Mouse (Mus musculus): Measurements from ENCODE around the gene Fmo5. TPM values are rescaled to one million over a fixed set of nuclear protein-coding genes. Genes with fewer than 3 reads are reported as not detected.
A peak's percentile ranks its signal among the peaks of the same experiment; 100 is the strongest.

The Fmo5 gene
- polyA plus RNA-seq, 1 experiment from 2014 or later, result 3.8 TPM

DNA sequence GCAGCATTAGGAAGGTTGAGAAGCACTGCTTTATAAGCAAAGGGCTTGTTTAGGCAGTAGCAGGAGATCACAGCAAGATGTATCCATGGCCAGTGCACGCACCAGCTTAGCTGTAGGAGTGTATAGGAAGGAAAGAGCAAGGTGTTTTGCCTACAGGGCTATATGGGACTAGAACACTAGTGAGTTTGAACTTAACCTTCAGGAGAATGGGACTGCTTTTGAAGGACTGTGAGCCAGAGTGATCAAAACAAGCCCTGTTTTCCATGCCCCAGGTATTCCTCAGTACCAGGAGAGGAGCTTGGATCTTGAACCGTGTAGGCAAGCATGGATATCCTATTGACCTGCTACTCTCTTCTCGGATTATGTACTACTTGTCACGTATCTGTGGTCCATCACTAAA, 12.8 kb downstream of the Fmo5 start:
- ATAC-seq (replicated peaks; ENCODE audit: low FRiP score), result no peak
- no peak overlapping the region for H3K4me3 ChIP-seq (replicated peaks)
- H3K9ac ChIP-seq, result no peak overlapping the region
- no peaks in the 10 kb centered on the region for H3K36me3 ChIP-seq
- WGBS, result 93% methylated on average over 4 of the region's 4 CpGs
- no peaks in the 10 kb centered on the region for H3K9me3 ChIP-seq (replicated peaks)
- H3K4me2 ChIP-seq, result no peak overlapping the region
- no peaks in the 10 kb centered on the region for H3K4me1 ChIP-seq
- H3K27me3 ChIP-seq, result no peaks in the 10 kb centered on the region
- no peak overlapping the region for H3K27ac ChIP-seq

DNA sequence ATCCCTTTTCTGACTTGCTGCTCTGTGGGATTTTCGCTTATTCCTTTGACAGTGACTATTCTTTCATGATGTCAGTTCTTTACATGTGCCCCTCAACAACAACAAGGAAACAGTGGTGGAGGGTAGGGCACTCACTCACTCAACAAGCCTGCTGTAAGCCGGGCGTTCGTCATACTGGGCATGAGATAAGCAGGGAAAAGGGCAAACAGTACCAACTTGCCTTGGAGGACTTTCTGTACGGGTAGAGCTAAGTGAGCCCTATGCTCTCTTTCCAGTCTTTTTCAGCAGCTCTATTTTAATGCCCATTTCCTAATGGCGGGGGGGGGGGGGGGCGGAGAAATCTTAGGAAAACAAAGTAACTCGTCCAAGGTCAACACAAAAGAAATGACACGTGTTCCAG, 13.4 kb downstream of the Fmo5 start:
- Histone ChIP-seq H3K27me3 (no peaks in the 10 kb centered on the region), H3K27ac (no peak overlapping the region), H3K36me3 (no peaks in the 10 kb centered on the region), H3K4me1 (no peaks in the 10 kb centered on the region), H3K9ac (no peak overlapping the region), H3K4me2 (no peak overlapping the region), H3K4me3 (replicated peaks) (no peak overlapping the region), H3K9me3 (replicated peaks) (no peaks in the 10 kb centered on the region)
- no peak for ATAC-seq (replicated peaks; ENCODE audit: low FRiP score)
- WGBS, result 81% methylated on average over 9 of the region's 9 CpGs

DNA sequence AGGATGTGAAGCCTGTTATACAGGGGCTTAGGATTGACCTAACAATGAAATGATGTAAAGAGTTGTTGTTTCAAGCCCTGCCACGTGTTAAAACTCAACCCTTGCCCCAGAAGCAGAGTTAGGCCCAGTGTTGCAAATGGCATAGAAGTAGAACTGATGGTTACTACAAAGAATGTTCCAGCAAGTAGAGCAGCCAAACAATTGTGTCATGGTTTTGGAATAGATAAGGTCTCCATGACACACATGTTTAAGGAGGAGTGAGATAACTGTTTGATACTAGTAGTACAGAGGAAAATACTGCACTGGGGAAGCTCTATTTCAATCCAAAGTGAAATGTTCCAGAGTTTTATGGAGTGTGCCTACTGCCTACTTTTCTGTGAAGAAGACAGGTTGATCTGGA, 19.9 kb downstream of the Fmo5 start:
- WGBS, result 49% methylated on average over 1 of the region's 1 CpGs
- no peaks in the 10 kb centered on the region for H3K36me3 ChIP-seq
- no peak for ATAC-seq (replicated peaks; ENCODE audit: low FRiP score)

DNA sequence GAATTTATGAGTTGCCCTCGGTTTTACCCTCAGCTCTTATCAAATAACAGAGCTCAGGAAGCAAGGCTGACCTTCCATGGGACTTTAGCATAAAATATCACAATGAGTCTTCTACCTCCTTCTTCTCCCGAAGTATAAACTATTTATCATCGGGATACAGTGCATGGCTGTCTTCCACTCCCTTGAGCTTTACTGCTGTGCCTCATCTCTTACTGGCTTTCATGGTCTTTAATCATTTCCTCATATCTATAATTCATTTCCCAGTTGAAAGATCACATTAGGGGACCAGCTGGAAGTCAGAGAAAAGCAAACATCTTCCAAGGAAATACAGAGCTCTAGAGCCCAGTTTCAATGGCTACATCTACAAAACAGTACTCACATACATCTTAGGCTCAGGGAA, 20.4 kb downstream of the Fmo5 start:
- H3K4me2 ChIP-seq, result no peak overlapping the region
- peak overlapping the region; percentile 37; the same call in 1 of the 2 replicates for H3K27ac ChIP-seq
- H3K9ac ChIP-seq, result no peak overlapping the region
- H3K27me3 ChIP-seq, result no peaks in the 10 kb centered on the region
- 27% methylated on average over 3 of the region's 3 CpGs for WGBS
- no peaks in the 10 kb centered on the region for H3K9me3 ChIP-seq (replicated peaks)
- H3K4me3 ChIP-seq (replicated peaks), result no peak overlapping the region
- ATAC-seq (replicated peaks; ENCODE audit: low FRiP score), result no peak
- H3K36me3 ChIP-seq, result no peaks in the 10 kb centered on the region
- peaks cover 3% of the 10 kb centered on the region; the same call in 1 of the 2 replicates for H3K4me1 ChIP-seq

More for the DNA sequence above, 19.9 kb downstream of the Fmo5 start:
- H3K9ac ChIP-seq, result no peak overlapping the region
- H3K27me3 ChIP-seq, result no peaks in the 10 kb centered on the region
- no peak overlapping the region for H3K4me2 ChIP-seq
- peaks cover 3% of the 10 kb centered on the region; the same call in 1 of the 2 replicates for H3K4me1 ChIP-seq
- no peaks in the 10 kb centered on the region for H3K9me3 ChIP-seq (replicated peaks)
- H3K27ac ChIP-seq, result no peak overlapping the region
- no peak overlapping the region for H3K4me3 ChIP-seq (replicated peaks)

DNA sequence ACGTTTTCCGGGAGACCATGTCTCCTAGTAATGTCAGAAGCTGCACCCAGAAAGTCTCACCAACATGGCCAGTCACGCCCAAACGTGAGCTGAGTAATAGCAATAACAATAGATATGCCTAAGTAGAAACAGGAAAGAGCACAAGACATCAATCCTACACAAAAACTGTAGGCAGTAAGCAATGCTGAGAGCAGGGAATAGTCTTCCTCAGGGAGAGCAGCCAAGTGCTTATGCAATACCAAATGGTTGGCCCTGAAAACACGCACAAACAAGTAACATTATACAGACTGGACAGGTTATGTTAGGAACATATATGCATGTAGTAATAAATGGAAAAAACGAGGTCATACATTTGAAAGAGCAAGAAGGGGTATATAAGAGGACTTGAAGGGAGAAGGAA, 20.9 kb downstream of the Fmo5 start:
- Histone ChIP-seq H3K27ac (peak overlapping the region; percentile 37; the same call in 1 of the 2 replicates), H3K36me3 (no peaks in the 10 kb centered on the region), H3K9ac (no peak overlapping the region), H3K4me3 (replicated peaks) (no peak overlapping the region), H3K27me3 (no peaks in the 10 kb centered on the region), H3K4me2 (no peak overlapping the region), H3K4me1 (peaks cover 3% of the 10 kb centered on the region; the same call in 1 of the 2 replicates), H3K9me3 (replicated peaks) (no peaks in the 10 kb centered on the region)
- 67% methylated on average over 6 of the region's 6 CpGs for WGBS
- ATAC-seq (replicated peaks; ENCODE audit: low FRiP score), result no peak

DNA sequence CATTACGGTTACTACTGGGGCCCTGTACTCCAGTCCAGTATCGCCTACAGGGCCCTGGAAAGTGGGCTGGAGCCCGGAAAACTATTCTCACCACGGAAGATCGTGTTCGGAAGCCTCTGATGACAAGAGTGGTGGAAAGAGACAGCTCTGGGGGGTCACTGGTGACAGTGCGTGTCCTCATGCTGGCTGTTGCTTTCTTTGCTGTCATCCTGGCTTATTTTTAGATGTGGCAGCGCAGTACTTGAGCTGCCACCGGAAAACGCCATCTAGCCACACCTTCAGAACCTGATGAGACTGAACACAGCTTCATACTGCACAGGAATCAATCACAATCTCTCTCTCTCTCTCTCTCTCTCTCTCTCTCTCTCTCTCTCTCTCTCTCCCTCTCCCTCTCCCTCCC, 23.0 kb downstream of the Fmo5 start:
- H3K27me3 ChIP-seq, result no peaks in the 10 kb centered on the region
- H3K4me2 ChIP-seq, result no peak overlapping the region
- H3K4me3 ChIP-seq (replicated peaks), result no peak overlapping the region
- peaks cover 3% of the 10 kb centered on the region; the same call in 1 of the 2 replicates for H3K4me1 ChIP-seq
- no peak overlapping the region for H3K9ac ChIP-seq
- no peaks in the 10 kb centered on the region for H3K36me3 ChIP-seq
- no peaks in the 10 kb centered on the region for H3K9me3 ChIP-seq (replicated peaks)
- no peak for ATAC-seq (replicated peaks; ENCODE audit: low FRiP score)
- 84% methylated on average over 10 of the region's 10 CpGs for WGBS
- no peak overlapping the region for H3K27ac ChIP-seq

DNA sequence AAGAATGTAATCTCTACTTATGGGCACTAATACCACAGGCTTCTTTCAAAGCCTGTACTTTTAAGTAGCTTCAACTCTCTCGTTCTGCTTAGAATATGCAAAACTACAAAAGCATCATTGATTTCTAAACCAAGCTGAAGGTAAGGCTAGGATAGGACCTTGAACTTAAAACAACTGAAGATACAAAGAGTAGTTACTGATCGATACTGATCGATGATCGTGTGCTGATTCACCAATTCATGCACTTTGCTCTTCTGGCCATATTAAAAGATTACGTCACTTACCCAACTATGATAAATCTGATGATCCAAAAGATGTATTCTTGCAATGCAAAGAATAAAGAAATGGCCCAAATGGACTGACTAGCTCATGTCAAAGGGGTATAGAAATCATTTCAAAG, 25.2 kb downstream of the Fmo5 start:
- no peak for ATAC-seq (replicated peaks; ENCODE audit: low FRiP score)
- 92% methylated on average over 5 of the region's 5 CpGs for WGBS
- Histone ChIP-seq H3K4me1 (peaks cover 9% of the 10 kb centered on the region), H3K27ac (no peak overlapping the region), H3K9ac (no peak overlapping the region), H3K27me3 (no peaks in the 10 kb centered on the region), H3K4me2 (no peak overlapping the region), H3K4me3 (replicated peaks) (no peak overlapping the region), H3K36me3 (no peaks in the 10 kb centered on the region), H3K9me3 (replicated peaks) (no peaks in the 10 kb centered on the region)

DNA sequence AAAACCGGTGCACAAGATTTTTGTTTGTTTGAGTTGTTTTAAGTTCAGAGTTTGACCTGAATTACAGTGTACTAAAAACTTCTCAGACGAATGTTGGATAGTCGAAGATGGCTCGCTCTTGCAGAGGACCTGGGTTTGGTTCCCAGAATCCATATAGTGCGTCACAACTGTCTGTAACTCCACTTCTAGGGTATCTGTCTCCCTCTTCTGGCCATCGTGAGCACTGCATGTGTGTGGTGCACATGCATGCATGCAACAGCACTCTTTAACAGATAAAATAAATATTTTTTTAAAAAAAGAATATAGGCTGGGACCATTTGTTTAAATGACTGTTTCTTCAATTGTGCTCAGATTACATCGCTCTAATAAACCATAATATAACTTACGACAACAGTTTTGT, 26.3 kb downstream of the Fmo5 start:
- H3K4me1 ChIP-seq, result peaks cover 17% of the 10 kb centered on the region
- no peaks in the 10 kb centered on the region for H3K36me3 ChIP-seq
- WGBS, result 83% methylated on average over 8 of the region's 8 CpGs
- H3K4me2 ChIP-seq, result no peak overlapping the region
- ATAC-seq (replicated peaks; ENCODE audit: low FRiP score), result no peak
- H3K27ac ChIP-seq, result no peak overlapping the region
- H3K9me3 ChIP-seq (replicated peaks), result no peaks in the 10 kb centered on the region
- H3K4me3 ChIP-seq (replicated peaks), result no peak overlapping the region
- H3K27me3 ChIP-seq, result no peaks in the 10 kb centered on the region
- H3K9ac ChIP-seq, result no peak overlapping the region

DNA sequence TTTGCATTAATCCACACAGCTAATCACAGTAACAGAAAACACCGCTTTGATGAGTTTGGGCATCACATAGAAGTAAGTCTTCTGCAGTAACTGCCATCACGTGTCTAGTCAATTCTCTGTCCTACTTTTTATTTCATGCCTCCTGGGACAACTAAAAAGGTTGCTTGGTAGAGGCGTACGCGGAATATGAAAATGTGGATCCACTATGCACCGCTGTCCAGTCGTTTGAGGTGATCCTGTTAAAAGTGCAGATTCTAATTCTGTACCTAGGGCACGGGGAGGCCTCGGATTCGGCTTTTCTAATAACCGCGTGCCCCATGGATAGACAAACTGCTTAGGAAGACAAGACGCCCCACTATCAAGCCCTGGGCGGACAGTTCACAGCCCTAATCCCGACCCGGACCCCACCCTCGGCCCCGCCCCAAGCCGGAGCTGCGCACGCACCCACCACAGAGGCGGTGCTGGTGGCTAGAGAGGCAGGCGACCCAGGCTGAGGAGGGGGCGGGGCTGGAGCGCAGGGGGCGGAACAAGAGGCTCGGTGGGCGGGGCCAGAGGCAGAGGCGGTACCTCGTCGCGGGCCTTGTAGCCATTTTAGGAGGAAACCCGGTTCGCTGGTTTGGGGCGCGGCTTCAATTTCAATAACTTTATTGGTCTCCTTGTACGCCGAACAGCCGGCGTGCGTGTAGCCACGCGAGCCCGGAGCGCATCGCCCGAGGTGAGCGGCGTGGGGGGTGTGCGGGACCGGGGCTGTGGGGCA, 29.2 kb downstream of the Fmo5 start, which contains the start of gene Prkab2:
Gene Prkab2 (plus strand): TSS at position 539 of the 757 bp plus-strand sequence.
- Histone ChIP-seq H3K9me3 (replicated peaks) (no peaks in the 10 kb centered on the region), H3K4me1 (peaks cover 18% of the 10 kb centered on the region), H3K4me3 (replicated peaks) (peak within 1 kb of the TSS; percentile 95), H3K4me2 (peak within 1 kb of the TSS; percentile 84), H3K27ac (peak within 1 kb of the TSS; percentile 48; the same call in 1 of the 2 replicates), H3K9ac (peak within 1 kb of the TSS; percentile 66), H3K27me3 (no peaks in the 10 kb centered on the region), H3K36me3 (peaks cover 6% of the 10 kb centered on the region; the same call in 1 of the 2 replicates)
- 2% methylated on average over 51 of the region's 51 CpGs for WGBS
- peak; percentile 97 for ATAC-seq (replicated peaks; ENCODE audit: low FRiP score)

DNA sequence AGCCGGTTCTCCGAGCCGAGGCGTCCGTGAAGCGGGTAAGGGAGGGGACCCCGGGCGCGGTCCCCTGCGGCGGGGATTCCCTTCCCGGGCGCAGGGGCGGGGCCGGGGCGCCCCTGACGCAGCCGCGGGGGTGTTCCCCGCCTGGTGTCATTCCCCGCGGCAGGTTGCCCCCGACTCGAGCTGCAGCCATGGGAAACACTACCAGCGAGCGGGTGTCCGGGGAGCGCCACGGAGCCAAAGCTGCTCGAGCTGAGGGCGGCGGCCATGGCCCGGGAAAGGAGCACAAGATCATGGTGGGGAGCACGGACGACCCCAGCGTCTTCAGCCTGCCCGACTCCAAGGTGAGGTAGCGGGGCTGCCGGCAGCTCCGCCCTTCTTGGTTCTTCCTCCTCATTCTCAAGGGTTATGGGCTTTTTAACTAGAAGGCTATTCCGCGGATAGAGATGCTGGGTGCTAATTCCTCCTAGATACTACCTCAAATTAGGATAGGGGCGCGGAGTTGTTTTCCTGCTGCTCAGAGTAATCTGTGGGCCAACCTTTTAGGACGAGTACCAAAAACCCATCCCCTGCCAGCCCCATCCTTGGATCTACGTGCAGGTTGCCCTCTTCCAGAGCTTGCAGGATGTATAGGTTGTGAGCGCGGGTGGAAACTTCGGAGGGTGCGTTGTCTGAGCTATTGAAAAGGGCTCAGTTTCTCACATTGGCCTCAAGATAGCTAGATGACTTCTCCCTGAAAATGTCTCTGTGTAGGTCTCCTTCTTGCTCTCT, 30.0 kb downstream of the Fmo5 start:
- H3K27me3 ChIP-seq, result no peaks in the 10 kb centered on the region
- peak overlapping the region; percentile 66 for H3K9ac ChIP-seq
- H3K36me3 ChIP-seq, result peaks cover 11% of the 10 kb centered on the region; the same call in 1 of the 2 replicates
- peak overlapping the region; percentile 48; the same call in 1 of the 2 replicates for H3K27ac ChIP-seq
- peak; percentile 82 for ATAC-seq (replicated peaks; ENCODE audit: low FRiP score)
- H3K9me3 ChIP-seq (replicated peaks), result no peaks in the 10 kb centered on the region
- peak overlapping the region; percentile 84 for H3K4me2 ChIP-seq
- peaks cover 18% of the 10 kb centered on the region for H3K4me1 ChIP-seq
- peak overlapping the region; percentile 95 for H3K4me3 ChIP-seq (replicated peaks)
- under 1% methylated on average over 49 of the region's 50 CpGs for WGBS

DNA sequence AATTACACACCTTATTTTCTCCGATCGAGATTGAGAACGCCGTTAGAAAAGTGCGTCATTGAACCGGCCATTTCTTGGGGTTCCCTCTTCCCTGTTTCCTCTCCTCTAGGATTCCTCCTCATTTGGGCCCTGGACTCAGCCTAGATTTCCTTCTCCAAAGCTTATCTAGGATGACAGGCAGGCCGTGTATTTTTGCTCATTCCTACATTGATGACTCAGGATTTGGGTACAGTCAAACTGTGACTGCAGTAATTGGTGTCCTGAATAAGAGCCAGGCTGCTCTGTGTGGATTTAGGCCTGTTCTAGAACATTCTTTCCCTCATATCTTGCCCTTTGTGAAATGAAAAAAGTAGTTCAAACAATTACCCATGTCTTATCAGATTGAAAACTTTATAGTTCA, 31.1 kb downstream of the Fmo5 start:
- peaks cover 18% of the 10 kb centered on the region for H3K4me1 ChIP-seq
- WGBS, result 87% methylated on average over 7 of the region's 7 CpGs

DNA sequence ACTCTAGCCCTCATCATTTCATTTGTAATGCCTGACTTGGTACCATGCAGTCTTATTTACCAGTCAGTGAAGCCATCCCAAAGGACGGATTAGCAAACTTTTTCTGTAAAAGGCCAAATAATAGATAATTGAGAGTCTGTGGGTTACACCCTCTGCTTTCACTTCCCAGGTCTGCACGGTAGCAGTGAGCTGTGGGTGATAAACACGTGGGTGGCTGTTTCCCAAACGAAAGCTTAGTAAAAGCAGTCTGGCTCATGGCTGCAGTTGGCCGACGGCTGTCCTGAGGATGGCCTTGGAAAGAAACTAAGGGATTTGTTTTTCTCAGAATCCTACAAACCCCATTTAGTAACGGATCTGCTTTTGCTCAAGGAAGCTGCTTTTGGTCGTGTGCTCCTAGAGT, 32.6 kb downstream of the Fmo5 start:
- Histone ChIP-seq H3K4me3 (replicated peaks) (no peak overlapping the region), H3K4me2 (no peak overlapping the region), H3K4me1 (peaks cover 18% of the 10 kb centered on the region), H3K27ac (no peak overlapping the region), H3K36me3 (peaks cover 34% of the 10 kb centered on the region), H3K27me3 (no peaks in the 10 kb centered on the region), H3K9me3 (replicated peaks) (no peaks in the 10 kb centered on the region), H3K9ac (no peak overlapping the region)
- ATAC-seq (replicated peaks; ENCODE audit: low FRiP score), result no peak
- 68% methylated on average over 8 of the region's 8 CpGs for WGBS

More for the DNA sequence above, 31.1 kb downstream of the Fmo5 start:
- Histone ChIP-seq H3K4me3 (replicated peaks) (no peak overlapping the region), H3K9ac (no peak overlapping the region), H3K27ac (no peak overlapping the region), H3K36me3 (peaks cover 22% of the 10 kb centered on the region), H3K27me3 (no peaks in the 10 kb centered on the region), H3K4me2 (peak overlapping the region; percentile 84; the same call in 1 of the 2 replicates), H3K9me3 (replicated peaks) (no peaks in the 10 kb centered on the region)
- no peak for ATAC-seq (replicated peaks; ENCODE audit: low FRiP score)

Measured in kidney, embryonic 15.5 days (tissue).